Mouse (Mus musculus) bone marrow macrophage, adult 2 months (primary cell): ENCODE results near the gene Slc35e3. TPM values are rescaled to one million over a fixed set of nuclear protein-coding genes. Genes with fewer than 3 reads are reported as not detected.
A peak's percentile ranks its signal among the peaks of the same experiment; 100 is the strongest.
"Not testable (repeated sequence)": the region's sequence is repeated elsewhere in the genome, so short reads cannot be mapped to it uniquely, and the experiment has no call there.

ENCODE experiments used
- H3K27ac ChIP-seq: 2 replicates; pipeline ENCODE4 v1.5.1; 2012; ENCODE audit warnings: low read depth, low read length; ENCODE audit not compliant: insufficient read depth
- H3K4me1 ChIP-seq: 2 replicates; pipeline ENCODE4 v1.6.1; 2012; ENCODE audit warnings: low read length; ENCODE audit not compliant: control insufficient read depth, insufficient read depth
- H3K4me3 ChIP-seq: 2 replicates; pipeline ENCODE4 v1.5.1; 2012; ENCODE audit warnings: mild to moderate bottlenecking, low read length, moderate library complexity; ENCODE audit not compliant: insufficient read depth
- CTCF ChIP-seq: IDR thresholded peaks from 2 replicates; pipeline ENCODE4 v1.5.1; 2012; ENCODE audit warnings: low read depth, mild to moderate bottlenecking, low read length, moderate library complexity
- POLR2A ChIP-seq: IDR thresholded peaks from 2 replicates; pipeline ENCODE4 v1.6.1; 2012; ENCODE audit warnings: mild to moderate bottlenecking, low read depth, low read length, borderline replicate concordance
- polyA plus RNA-seq: library from polyadenylated mRNA; stranded (reverse); fragments of >200 nt; gene quantifications from 2 replicates; pipeline ENCODE4 v1.2.4, GENCODE M21; 2012; ENCODE audit not compliant: missing spikeins, insufficient read depth, insufficient read length

Gene Slc35e3
- polyA plus RNA-seq, 1 experiment: 5.4 TPM

DNA sequence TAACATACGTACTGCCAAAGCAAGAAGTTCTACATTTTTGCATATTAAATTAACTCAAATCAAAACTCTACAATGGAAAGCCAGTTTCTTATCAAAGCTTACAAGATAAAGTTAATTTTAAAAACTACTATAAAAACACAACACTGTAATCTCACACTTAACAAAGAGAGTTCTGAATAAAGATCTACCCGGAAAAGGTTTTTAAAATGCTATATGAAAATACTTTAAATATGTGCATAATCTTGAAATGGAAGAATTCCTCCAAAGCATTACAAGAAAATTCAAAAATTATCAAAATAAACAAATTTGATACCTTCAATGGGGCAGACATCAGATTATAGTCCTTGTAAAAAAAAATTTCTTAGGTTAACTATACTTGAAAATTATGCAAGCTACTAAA is 37.8 kb downstream of the Slc35e3 start:
- Histone ChIP-seq H3K27ac (no peak overlapping the region), H3K4me1 (peaks cover 19% of the 10 kb centered on the region), H3K4me3 (peak overlapping the region; percentile 96)
- TF ChIP-seq CTCF (no peak), POLR2A (no peak)

GRCm38 (mm10) chr10:117707114-117707838 is 38.9 kb downstream of the Slc35e3 start:
- no peak for TF ChIP-seq POLR2A
- TF ChIP-seq CTCF: no peak
- Histone ChIP-seq H3K27ac (0 out of 2 replicates have a peak overlapping the region, but pooled peaks have one; percentile 17), H3K4me1 (peaks cover 19% of the 10 kb centered on the region), H3K4me3 (peak overlapping the region; percentile 38)

DNA sequence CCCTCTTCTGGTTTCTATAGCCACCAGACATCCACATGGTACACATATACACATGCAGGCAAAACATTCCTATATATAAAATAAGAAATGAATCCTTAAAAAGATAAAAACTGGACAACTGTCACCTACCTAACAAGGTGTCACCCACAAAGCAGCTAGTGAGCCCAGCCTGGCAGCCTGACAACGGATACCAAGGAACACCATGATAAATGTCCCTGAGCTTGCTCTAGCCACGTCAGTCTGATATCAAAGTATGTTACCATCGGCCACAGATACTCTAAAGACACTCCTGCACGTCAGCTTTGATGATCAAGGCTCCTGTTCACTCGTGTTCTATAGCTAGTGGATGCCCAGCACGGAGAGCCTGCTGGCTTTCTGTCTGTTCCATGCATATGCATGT is 39.7 kb downstream of the Slc35e3 start:
- Histone ChIP-seq H3K4me3 (peak overlapping the region; percentile 38), H3K4me1 (peaks cover 14% of the 10 kb centered on the region), H3K27ac (peak overlapping the region; percentile 17; the same call in 1 of the 2 replicates)
- TF ChIP-seq POLR2A: no peak
- TF ChIP-seq CTCF: no peak

DNA sequence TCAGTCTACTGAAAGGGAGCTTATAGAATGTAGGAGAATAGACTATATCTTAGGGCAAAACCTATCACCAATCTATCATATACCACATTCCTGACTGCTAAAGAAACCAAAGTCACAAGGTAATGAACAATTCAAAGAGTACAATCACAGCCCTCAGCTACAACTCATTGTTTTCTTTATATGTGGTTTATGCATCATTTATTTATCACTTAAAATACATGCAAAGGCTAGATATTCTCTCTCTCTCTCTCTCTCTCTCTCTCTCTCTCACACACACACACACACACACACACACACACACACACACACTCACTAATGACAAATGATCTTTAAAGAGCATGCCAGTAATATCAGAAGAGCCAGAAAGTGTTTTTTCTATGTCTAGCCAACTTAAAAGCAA is 40.4 kb downstream of the Slc35e3 start:
- TF ChIP-seq POLR2A (no peak), CTCF (no peak)
- Histone ChIP-seq H3K27ac (no peak overlapping the region), H3K4me3 (no peak overlapping the region), H3K4me1 (peaks cover 11% of the 10 kb centered on the region)

- H3K27ac ChIP-seq: no peak overlapping the region
- no peak overlapping the region for H3K4me3 ChIP-seq
- H3K4me1 ChIP-seq: peaks cover 11% of the 10 kb centered on the region
- TF ChIP-seq CTCF (no peak), POLR2A (no peak)
These were observed 41.2 kb downstream of the Slc35e3 start for GRCm38 (mm10) chr10:117704964-117705335.

DNA sequence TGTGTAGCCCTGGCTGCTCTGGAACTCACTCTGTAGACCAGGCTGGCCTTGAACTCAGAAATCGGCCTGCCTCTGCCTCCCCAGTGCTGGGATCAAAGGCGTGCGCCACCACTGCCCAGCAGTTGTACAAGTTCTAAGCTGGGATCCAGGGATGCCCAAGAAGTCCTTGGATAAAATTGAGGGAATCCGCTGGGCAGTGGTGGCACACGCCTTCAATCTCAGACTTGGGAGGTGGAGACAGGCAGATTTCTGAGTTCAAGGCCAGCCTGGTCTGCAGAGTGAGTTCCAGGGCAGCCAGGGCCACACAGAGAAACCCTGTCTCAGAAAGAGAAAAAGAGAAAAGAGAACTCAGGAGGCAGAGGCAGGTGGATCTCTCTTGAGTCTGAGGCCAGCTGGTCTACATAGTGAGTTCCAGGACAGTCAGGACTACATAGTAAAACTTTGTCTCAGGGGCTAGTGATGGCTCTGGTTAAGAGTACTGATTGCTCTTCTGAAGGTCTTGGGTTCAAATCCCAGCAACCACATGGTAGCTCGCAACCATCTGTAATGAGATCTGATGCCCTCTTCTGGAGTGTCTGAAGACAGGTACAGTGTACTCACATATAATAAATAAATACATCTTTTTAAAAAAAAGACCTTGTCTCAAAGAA is 41.7 kb downstream of the Slc35e3 start:
- H3K4me3 ChIP-seq, H3K27ac ChIP-seq: not testable (repeated sequence)
- peaks cover 11% of the 10 kb centered on the region for H3K4me1 ChIP-seq

GRCm38 (mm10) chr10:117703506-117703905 is 42.7 kb downstream of the Slc35e3 start:
- TF ChIP-seq POLR2A (no peak), CTCF (no peak)
- H3K27ac ChIP-seq: no peak overlapping the region
- peaks cover 11% of the 10 kb centered on the region for H3K4me1 ChIP-seq
- H3K4me3 ChIP-seq: no peak overlapping the region

GRCm38 (mm10) chr10:117702024-117702833 is 43.9 kb downstream of the Slc35e3 start:
- H3K27ac ChIP-seq: no peak overlapping the region
- H3K4me1 ChIP-seq: peaks cover 10% of the 10 kb centered on the region
- no peak for TF ChIP-seq POLR2A
- no peak for TF ChIP-seq CTCF
- no peak overlapping the region for H3K4me3 ChIP-seq

GRCm38 (mm10) chr10:117701034-117701829 is 44.9 kb downstream of the Slc35e3 start:
- peaks cover 3% of the 10 kb centered on the region; the same call in 1 of the 2 replicates for H3K4me1 ChIP-seq
- TF ChIP-seq POLR2A (no peak), CTCF (no peak)
- no peak overlapping the region for H3K4me3 ChIP-seq
- no peak overlapping the region for H3K27ac ChIP-seq

DNA sequence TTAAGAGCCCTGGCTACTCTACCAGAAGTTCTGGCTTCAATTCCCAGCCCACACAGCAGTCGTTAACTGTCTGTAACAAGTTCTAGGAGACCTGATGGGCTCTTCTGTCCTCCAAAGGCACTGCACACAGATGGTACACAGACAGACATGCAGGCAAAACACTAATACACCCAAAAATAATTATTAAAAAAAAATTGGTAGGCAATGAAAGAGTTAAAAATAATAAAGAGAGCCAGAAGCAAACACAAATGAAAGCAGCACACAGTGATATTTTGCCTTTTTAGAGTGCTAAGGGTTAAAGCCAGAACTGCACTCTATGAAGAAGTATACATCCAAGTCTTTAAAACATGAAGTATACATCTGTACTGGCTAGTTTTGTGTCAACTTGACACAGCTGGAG is 45.7 kb downstream of the Slc35e3 start:
- Histone ChIP-seq H3K27ac (no peak overlapping the region), H3K4me1 (peaks cover 2% of the 10 kb centered on the region; the same call in 1 of the 2 replicates), H3K4me3 (no peak overlapping the region)
- TF ChIP-seq CTCF (no peak), POLR2A (no peak)
